Mouse (Mus musculus) G1E (cell line): ENCODE results near the gene 1700037H04Rik. TPM values are rescaled to one million over a fixed set of nuclear protein-coding genes. Genes with fewer than 3 reads are reported as not detected.

Experiments used
- ATAC-seq: 2 replicates; pipeline ENCODE4 v1.8.0; 2016; ENCODE audit warnings: mild to moderate bottlenecking; ENCODE audit not compliant: insufficient number of reproducible peaks, poor library complexity, low FRiP score, severe bottlenecking; ENCODE audit errors: extremely low read depth
- DNase-seq: peaks from one replicate; pipeline ENCODE4 v3.0.0; 2012; ENCODE audit warnings: low spot score
- H3K27me3 ChIP-seq: 2 replicates; pipeline ENCODE4 v1.6.1; 2012; ENCODE audit warnings: mild to moderate bottlenecking, low read length, inconsistent platforms; ENCODE audit not compliant: insufficient read depth
- H3K36me3 ChIP-seq: replicated peaks from 2 replicates; pipeline ENCODE3; 2012; ENCODE audit warnings: mild to moderate bottlenecking, inconsistent platforms
- H3K4me1 ChIP-seq: 2 replicates; pipeline ENCODE4 v1.6.1; 2012; ENCODE audit warnings: low read depth, low read length, inconsistent platforms, mixed read lengths; ENCODE audit not compliant: insufficient read depth
- H3K4me3 ChIP-seq: 2 replicates; pipeline ENCODE4 v1.5.1; 2012; ENCODE audit warnings: low read depth, mild to moderate bottlenecking, inconsistent platforms, low read length, moderate library complexity, mixed read lengths
- H3K9me3 ChIP-seq: replicated peaks from 2 replicates; pipeline ENCODE4 v1.6.1; 2012; ENCODE audit warnings: inconsistent platforms
- CTCF ChIP-seq: IDR thresholded peaks from 2 replicates; pipeline ENCODE4 v1.5.1; 2012; ENCODE audit warnings: low read depth, low read length, inconsistent platforms, mixed read lengths
- GATA1 ChIP-seq: IDR thresholded peaks from 2 replicates; pipeline ENCODE4 v1.6.1; 2012; ENCODE audit warnings: borderline replicate concordance, low read length, inconsistent platforms, mixed read lengths
- GATA2 ChIP-seq: IDR thresholded peaks from 2 replicates; pipeline ENCODE4 v1.6.1; 2012; ENCODE audit warnings: low read depth, low read length, inconsistent platforms, borderline replicate concordance
- POLR2AphosphoS5 ChIP-seq: IDR thresholded peaks from 2 replicates; pipeline ENCODE4 v1.6.1; 2012; ENCODE audit warnings: low read depth, low read length, inconsistent platforms; ENCODE audit not compliant: insufficient replicate concordance
- TAL1 ChIP-seq: conservative IDR thresholded peaks from 2 replicates; pipeline ENCODE4 v1.6.1; 2012; ENCODE audit warnings: low read depth, low read length, inconsistent platforms, mixed read lengths
- polyA plus RNA-seq: library from polyadenylated mRNA; stranded (reverse); fragments of >175 nt; gene quantifications from 2 replicates; pipeline ENCODE4 v1.2.3, GENCODE M21; 2012
- total RNA-seq, 2 experiments: library from RNA; stranded (forward) in 1 of 2; stranded (reverse) in 1 of 2; fragments of 200-1000 nt in 1 of 2; fragments of >200 nt in 1 of 2; fragmentation: Nextera tagmentation in 1 of 2; gene quantifications; 2 replicates each; pipeline ENCODE4 v1.2.3; 2014 to 2017

The 1700037H04Rik gene
- total and polyA plus RNA-seq, 3 experiments, result 30.2 to 155 (median 98.7) TPM

GRCm38 (mm10) chr2:131204410-131204981 lies 44.6 kb upstream of the 1700037H04Rik start:
- H3K36me3 ChIP-seq, result no peaks in the 10 kb centered on the region
- H3K27me3 ChIP-seq, result peaks cover 8% of the 10 kb centered on the region
- no peaks in the 10 kb centered on the region for H3K9me3 ChIP-seq
- TF ChIP-seq GATA1 (no peak), TAL1 (no peak), CTCF (no peak), GATA2 (no peak), POLR2AphosphoS5 (no peak)
- peak overlapping the region; percentile 54; the same call in 1 of the 2 replicates for H3K4me3 ChIP-seq
- H3K4me1 ChIP-seq, result peaks cover 61% of the 10 kb centered on the region
- peak; percentile 38 for DNase-seq
- no peak for ATAC-seq

GRCm38 (mm10) chr2:131203816-131204409 lies 44.0 kb upstream of the 1700037H04Rik start:
- DNase-seq (no peak), ATAC-seq (no peak)
- H3K9me3 ChIP-seq, result no peaks in the 10 kb centered on the region
- no peaks in the 10 kb centered on the region for H3K36me3 ChIP-seq
- TF ChIP-seq GATA1 (no peak), POLR2AphosphoS5 (no peak), TAL1 (no peak), CTCF (no peak), GATA2 (no peak)
- H3K4me3 ChIP-seq, result no peak overlapping the region
- H3K4me1 ChIP-seq, result peaks cover 55% of the 10 kb centered on the region
- H3K27me3 ChIP-seq, result peaks cover 5% of the 10 kb centered on the region

- ATAC-seq, result no peak
- H3K36me3 ChIP-seq, result peaks cover 10% of the 10 kb centered on the region
- no peak for TF ChIP-seq GATA2
- TF ChIP-seq POLR2AphosphoS5, result no peak
- TF ChIP-seq CTCF, result no peak
- TF ChIP-seq TAL1, result no peak
- TF ChIP-seq GATA1, result no peak
- H3K27me3 ChIP-seq, result peaks cover 5% of the 10 kb centered on the region
- no peak for DNase-seq
- peaks cover 41% of the 10 kb centered on the region for H3K4me1 ChIP-seq
- H3K4me3 ChIP-seq, result no peak overlapping the region
- no peaks in the 10 kb centered on the region for H3K9me3 ChIP-seq
Observed at GRCm38 (mm10) chr2:131201262-131201661, 41.4 kb upstream of the 1700037H04Rik start.

GRCm38 (mm10) chr2:131200710-131201109 lies 40.8 kb upstream of the 1700037H04Rik start:
- no peaks in the 10 kb centered on the region for H3K9me3 ChIP-seq
- H3K27me3 ChIP-seq, result peaks cover 5% of the 10 kb centered on the region
- no peak for TF ChIP-seq TAL1
- no peak for TF ChIP-seq GATA1
- no peak for TF ChIP-seq GATA2
- no peak for TF ChIP-seq POLR2AphosphoS5
- TF ChIP-seq CTCF, result no peak
- H3K36me3 ChIP-seq, result peaks cover 10% of the 10 kb centered on the region
- H3K4me3 ChIP-seq, result no peak overlapping the region
- DNase-seq, result no peak
- peaks cover 36% of the 10 kb centered on the region for H3K4me1 ChIP-seq
- ATAC-seq, result no peak

GRCm38 (mm10) chr2:131196606-131197316 lies 36.9 kb upstream of the 1700037H04Rik start:
- Histone ChIP-seq H3K27me3 (peaks cover 11% of the 10 kb centered on the region), H3K9me3 (no peaks in the 10 kb centered on the region), H3K4me1 (peaks cover 11% of the 10 kb centered on the region), H3K4me3 (no peak overlapping the region), H3K36me3 (peaks cover 39% of the 10 kb centered on the region)
- ATAC-seq (0 out of 2 replicates have a peak, but pooled peaks have one; percentile 4), DNase-seq (no peak)
- TF ChIP-seq GATA1 (no peak), GATA2 (no peak), POLR2AphosphoS5 (no peak), TAL1 (no peak), CTCF (no peak)

- Histone ChIP-seq H3K4me3 (no peak overlapping the region), H3K9me3 (no peaks in the 10 kb centered on the region), H3K36me3 (peaks cover 46% of the 10 kb centered on the region), H3K4me1 (peaks cover 46% of the 10 kb centered on the region), H3K27me3 (peaks cover 9% of the 10 kb centered on the region; the same call in 1 of the 2 replicates)
- no peak for TF ChIP-seq CTCF
- no peak for TF ChIP-seq POLR2AphosphoS5
- TF ChIP-seq TAL1, result no peak
- TF ChIP-seq GATA2, result no peak
- no peak for TF ChIP-seq GATA1
- DNase-seq (no peak), ATAC-seq (no peak)
Observed at GRCm38 (mm10) chr2:131191005-131191390, 31.1 kb upstream of the 1700037H04Rik start.
